Mouse (Mus musculus) midbrain, embryonic 14.5 days (tissue): ENCODE measurements at regions not wholly inside any gene's neighbourhood (a gene's known extent, or its start where the extent isn't known, plus 50 kb on each side); places are given as distances from the start of the nearest gene placed in this dataset.
A peak's percentile ranks its signal among the peaks of the same experiment; 100 is the strongest.

Experiments
- ATAC-seq: fragments of 200-750 bp; cut with Nextera tagmentation; 2 replicates; pipeline ENCODE4 v1.8.0; 2017; ENCODE audit warnings: moderate number of reproducible peaks, moderate library complexity; ENCODE audit not compliant: low FRiP score, low TSS enrichment
- DNase-seq: peaks from one replicate; pipeline ENCODE4 v3.0.0-alpha.2; 2015
- H3K27ac ChIP-seq: fragments of 300-500 bp; sonication (generic); replicated peaks from 2 replicates; pipeline ENCODE4 v1.5.1; 2014; ENCODE audit warnings: mild to moderate bottlenecking, low read depth, low read length, moderate library complexity
- H3K27me3 ChIP-seq: fragments of 300-500 bp; sonication (generic); 2 replicates; pipeline ENCODE4 v1.6.1; 2014; ENCODE audit warnings: low read length, control low read depth, mixed read lengths; ENCODE audit not compliant: control insufficient read depth, insufficient read depth
- H3K36me3 ChIP-seq: fragments of 300-500 bp; sonication (generic); 2 replicates; pipeline ENCODE4 v1.6.1; 2014; ENCODE audit warnings: low read length, control low read depth; ENCODE audit not compliant: control insufficient read depth, insufficient read depth
- H3K4me1 ChIP-seq: fragments of 300-500 bp; sonication (generic); 2 replicates; pipeline ENCODE4 v1.6.1; 2014; ENCODE audit warnings: mild to moderate bottlenecking, antibody characterized with exemption, low read length, control low read depth; ENCODE audit not compliant: control insufficient read depth, insufficient read depth
- H3K4me2 ChIP-seq: fragments of 300-500 bp; sonication (generic); 2 replicates; pipeline ENCODE4 v1.6.1; 2014; ENCODE audit warnings: mild to moderate bottlenecking, low read length, moderate library complexity
- H3K4me3 ChIP-seq: fragments of 300-500 bp; sonication (generic); replicated peaks from 2 replicates; pipeline ENCODE4 v1.5.1; 2014; ENCODE audit warnings: low read depth, low read length
- H3K9ac ChIP-seq: fragments of 300-500 bp; sonication (generic); replicated peaks from 2 replicates; pipeline ENCODE4 v1.6.1; 2014; ENCODE audit warnings: mild to moderate bottlenecking, low read length, moderate library complexity
- H3K9me3 ChIP-seq: fragments of 300-500 bp; sonication (generic); 2 replicates; pipeline ENCODE4 v1.6.1; 2016; ENCODE audit warnings: low read length, control low read depth, mixed read lengths; ENCODE audit not compliant: control insufficient read depth
- WGBS: fragments of 180-500 bp; shearing (Covaris S2); extraction: QIAGEN DNeasy Blood & Tissue Kit; methylation state at CpG from one replicate; pipeline ENCODE4 v1.1.7; 2014; 5-methylcytosine and 5-hydroxymethylcytosine counted together

- no peak overlapping the region for H3K9ac ChIP-seq
- H3K36me3 ChIP-seq, result no peaks in the 10 kb centered on the region
- H3K4me1 ChIP-seq, result no peaks in the 10 kb centered on the region
- H3K27ac ChIP-seq, result peak overlapping the region; percentile 64; the same call in 1 of the 2 replicates
- ATAC-seq (no peak), DNase-seq (no peak)
- 82% methylated on average over 3 of the region's 3 CpGs for WGBS
- H3K27me3 ChIP-seq, result no peaks in the 10 kb centered on the region
- no peaks in the 10 kb centered on the region for H3K9me3 ChIP-seq
- no peak overlapping the region for H3K4me2 ChIP-seq
- H3K4me3 ChIP-seq, result no peak overlapping the region
Observed at GRCm38 (mm10) chr15:69165482-69165801, 2664.7 kb upstream of the Lrrc6 start.

GRCm38 (mm10) chr15:69164581-69165481, 2664.1 kb upstream of the Lrrc6 start:
- ATAC-seq, result peak; percentile 79; the same call in 1 of the 2 replicates
- peak; percentile 64 for DNase-seq
- H3K4me1 ChIP-seq, result no peaks in the 10 kb centered on the region
- no peaks in the 10 kb centered on the region for H3K36me3 ChIP-seq
- no peak overlapping the region for H3K4me3 ChIP-seq
- H3K9me3 ChIP-seq, result no peaks in the 10 kb centered on the region
- WGBS, result 52% methylated on average over 7 of the region's 7 CpGs
- no peak overlapping the region for H3K9ac ChIP-seq
- no peaks in the 10 kb centered on the region for H3K27me3 ChIP-seq
- peak overlapping the region; percentile 64; the same call in 1 of the 2 replicates for H3K27ac ChIP-seq
- no peak overlapping the region for H3K4me2 ChIP-seq

GRCm38 (mm10) chr15:69161036-69161435, 2660.3 kb upstream of the Lrrc6 start:
- H3K4me1 ChIP-seq, result no peaks in the 10 kb centered on the region
- 87% methylated on average over 5 of the region's 5 CpGs for WGBS
- H3K27ac ChIP-seq, result no peak overlapping the region
- H3K36me3 ChIP-seq, result no peaks in the 10 kb centered on the region
- no peak overlapping the region for H3K4me3 ChIP-seq
- no peak for DNase-seq
- ATAC-seq, result no peak
- no peak overlapping the region for H3K9ac ChIP-seq
- no peak overlapping the region for H3K4me2 ChIP-seq
- no peaks in the 10 kb centered on the region for H3K27me3 ChIP-seq
- H3K9me3 ChIP-seq, result no peaks in the 10 kb centered on the region

GRCm38 (mm10) chr15:69158124-69158523, 2657.4 kb upstream of the Lrrc6 start:
- no peak for DNase-seq
- no peak overlapping the region for H3K4me2 ChIP-seq
- H3K27me3 ChIP-seq, result no peaks in the 10 kb centered on the region
- no peaks in the 10 kb centered on the region for H3K36me3 ChIP-seq
- H3K4me1 ChIP-seq, result no peaks in the 10 kb centered on the region
- H3K9ac ChIP-seq, result no peak overlapping the region
- H3K27ac ChIP-seq, result no peak overlapping the region
- WGBS, result 61% methylated on average over 5 of the region's 5 CpGs
- no peaks in the 10 kb centered on the region for H3K9me3 ChIP-seq
- no peak for ATAC-seq
- no peak overlapping the region for H3K4me3 ChIP-seq
